Comparison of ENCODE assay signal across 8 mouse cellular contexts in the genomic region with DNA sequence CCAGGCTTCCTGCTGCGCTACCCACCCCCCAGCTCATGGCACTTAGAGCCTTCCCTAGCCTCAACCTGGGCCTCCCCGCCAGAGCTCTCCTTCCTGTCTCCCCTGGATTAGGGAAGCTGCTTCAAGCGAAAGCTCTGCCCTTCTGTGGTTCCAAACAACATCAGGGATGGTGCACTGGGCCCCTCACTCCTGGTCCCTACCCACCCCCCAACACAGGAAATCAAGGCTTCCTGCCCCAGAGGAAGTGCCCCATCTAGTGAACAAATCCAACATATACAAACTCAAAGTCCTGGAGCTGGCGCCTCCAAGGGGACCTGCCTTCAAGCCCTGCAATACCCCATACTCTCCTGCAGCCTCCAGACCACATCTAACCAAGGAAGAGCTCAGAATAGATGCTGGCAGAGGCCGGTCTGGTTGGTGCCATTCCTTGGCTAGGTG. TPM values are rescaled to one million over a fixed set of nuclear protein-coding genes. Genes with fewer than 3 reads are reported as not detected.
DNase-seq lines count a peak whose midpoint lies in the region; ATAC-seq lines count a peak whose summit lies in the region.

No protein-coding gene starts in this region.

- peak overlapping the region; percentile 96; the same call in 1 of the 2 replicates for H3K27ac ChIP-seq in kidney, embryonic 14.5 days (ENCODE audit: low read depth, low read length)
- no peak overlapping the region for H3K27ac ChIP-seq in midbrain, embryonic 13.5 days

- no peak for ATAC-seq in kidney, embryonic 14.5 days (ENCODE audit: low FRiP score, low TSS enrichment)
- ATAC-seq in midbrain, embryonic 13.5 days, result no peak
- no peak for ATAC-seq in activated CD4-positive, CD25-positive, alpha-beta regulatory T cell, adult 4 months

- H3K27me3 ChIP-seq in kidney, embryonic 14.5 days (ENCODE audit: control insufficient read depth, insufficient read depth, low read length), result no peaks in the 10 kb centered on the region; the same call in 1 of the 2 replicates
- H3K27me3 ChIP-seq in midbrain, embryonic 13.5 days, result peaks cover 10% of the 10 kb centered on the region; the same call in 1 of the 2 replicates

- H3K4me3 ChIP-seq in kidney, embryonic 14.5 days (ENCODE audit: low read length), result peak overlapping the region; percentile 89; the same call in 1 of the 2 replicates
- H3K4me3 ChIP-seq in midbrain, embryonic 13.5 days (replicated peaks), result peak overlapping the region; percentile 87; the same call in 1 of the 2 replicates

- 72% methylated on average over 5 of the region's 5 CpGs for WGBS in kidney, embryonic 14.5 days
- 64% methylated on average over 5 of the region's 5 CpGs for WGBS in midbrain, embryonic 13.5 days

- peak overlapping the region; percentile 84 for H3K4me2 ChIP-seq in kidney, embryonic 14.5 days (replicated peaks; ENCODE audit: low read depth, low read length)
- peak overlapping the region; percentile 68 for H3K4me2 ChIP-seq in midbrain, embryonic 13.5 days (replicated peaks)

- no peaks in the 10 kb centered on the region for H3K9me3 ChIP-seq in kidney, embryonic 14.5 days (ENCODE audit: control insufficient read depth, low read length)
- H3K9me3 ChIP-seq in midbrain, embryonic 13.5 days, result no peaks in the 10 kb centered on the region

- DNase-seq in kidney, adult 18-20 months, result no peak
- DNase-seq in heart, adult 9 months (ENCODE audit: low spot score in 2 of 2), result peak; percentile 50 to 64
- DNase-seq in kidney, postnatal 4 days, result peak; percentile 34 to 51
- no peak for DNase-seq in gastrocnemius, postnatal 25 days
- no peak for DNase-seq in ovary, postnatal 10 days (ENCODE audit: low spot score)

- peaks cover 64% of the 10 kb centered on the region for H3K4me1 ChIP-seq in kidney, embryonic 14.5 days (ENCODE audit: control insufficient read depth, insufficient read depth, low read length)
- H3K4me1 ChIP-seq in midbrain, embryonic 13.5 days (replicated peaks), result peaks cover 83% of the 10 kb centered on the region

- H3K36me3 ChIP-seq in kidney, embryonic 14.5 days (ENCODE audit: control insufficient read depth, insufficient read depth, low read length), result peaks cover 7% of the 10 kb centered on the region; the same call in 1 of the 2 replicates
- no peaks in the 10 kb centered on the region for H3K36me3 ChIP-seq in midbrain, embryonic 13.5 days

- peak overlapping the region; percentile 98; the same call in 1 of the 2 replicates for H3K9ac ChIP-seq in kidney, embryonic 14.5 days (ENCODE audit: low read depth, low read length)
- peak overlapping the region; percentile 42 for H3K9ac ChIP-seq in midbrain, embryonic 13.5 days (replicated peaks)

RNA-seq across cellular contexts. Expression of gene Hdac7, which starts 15.4 kb away (rescaled TPM):
- polyA plus RNA-seq in kidney, embryonic 14.5 days (2014; fragmentation: Nextera tagmentation; extraction: Ambion mirVana), result 32.2 and 34.1 TPM in 2 replicates
- 29.8 and 31.4 TPM in 2 replicates for polyA plus RNA-seq in midbrain, embryonic 13.5 days (2015; fragmentation: Nextera tagmentation; extraction: Ambion mirVana)
- polyA plus RNA-seq in activated CD4-positive, CD25-positive, alpha-beta regulatory T cell, adult 4 months (2017; shearing (Covaris generic)), result 10 to 100 TPM; 58.8 to 69.5 TPM
- total RNA-seq in gastrocnemius, postnatal 25 days (2021), result 10 to 100 TPM; 11.9 to 15.0 TPM

RNA-seq across cellular contexts. Expression of gene Slc48a1, which starts 50.6 kb away (rescaled TPM):
- polyA plus RNA-seq in kidney, embryonic 14.5 days (2014; fragmentation: Nextera tagmentation; extraction: Ambion mirVana), result 34.4 and 36.1 TPM in 2 replicates
- 48.0 and 59.8 TPM in 2 replicates for polyA plus RNA-seq in midbrain, embryonic 13.5 days (2015; fragmentation: Nextera tagmentation; extraction: Ambion mirVana)
- 10 to 100 TPM; 23.6 to 29.0 TPM for polyA plus RNA-seq in activated CD4-positive, CD25-positive, alpha-beta regulatory T cell, adult 4 months (2017; shearing (Covaris generic))
- 10 to 100 TPM; 44.7 to 47.2 TPM for total RNA-seq in gastrocnemius, postnatal 25 days (2021)

Comparison
In these comparisons a context has a peak if more than half of its experiments do, and no peak if none do; other contexts are left out.
1. DNase-seq: peak in heart, adult 9 months (2 of 2) and kidney, postnatal 4 days (2 of 2); none in kidney, adult 18-20 months (single experiment), gastrocnemius, postnatal 25 days (single experiment) and ovary, postnatal 10 days (single experiment).